ENCODE assay signal across 22 mouse cellular contexts in the genomic region with DNA sequence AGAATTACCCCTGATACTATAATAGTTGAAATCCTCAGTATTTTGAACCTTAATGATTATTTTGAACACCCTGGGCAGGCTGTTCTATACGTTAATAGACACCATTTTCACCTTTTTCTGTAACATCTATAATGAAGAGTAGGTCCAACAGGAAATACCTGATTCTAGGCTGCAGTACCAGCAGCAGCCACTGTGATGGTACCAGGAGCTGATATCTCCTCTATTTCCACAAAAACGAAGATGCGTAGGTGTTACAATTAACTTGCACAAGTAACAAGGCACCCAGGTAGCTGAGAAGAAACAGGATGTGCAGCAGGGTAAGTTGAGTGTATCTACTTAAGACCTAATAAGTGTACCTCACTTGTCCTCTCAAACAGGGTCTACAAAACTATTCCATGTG.
A peak's percentile ranks its signal among the peaks of the same experiment; 100 is the strongest.
DNase-seq lines count a peak whose midpoint lies in the region; TF ChIP-seq lines count a peak whose summit lies in the region.
"Had no signal": no experiment of that assay in that cellular context is flagged by ENCODE, and none has a peak within 500 bp of the region (broad histone marks: within the 10 kb centered on the region; RNA-seq: fewer than 3 reads in every experiment).

No protein-coding gene starts in this region.

- no peak for TF ChIP-seq RAD21 in CH12.LX (IDR thresholded peaks at IDR 0.05; ENCODE audit: low read depth, low read length)

- H3K4me2 ChIP-seq in CH12.LX (ENCODE audit: insufficient read depth, low read depth, poor library complexity, severe bottlenecking): no peak overlapping the region
- H3K4me2 ChIP-seq: limb, embryonic 13.5 days; neural tube, embryonic 15.5 days; stomach, embryonic 15.5 days had no signal

- H3K27me3 ChIP-seq in CH12.LX (replicated peaks): no peaks in the 10 kb centered on the region
- H3K27me3 ChIP-seq: limb, embryonic 13.5 days; neural tube, embryonic 15.5 days; Patski; stomach, embryonic 15.5 days had no signal

- peak; percentile 42 for TF ChIP-seq CTCF in gastrocnemius, adult 2 months (IDR thresholded peaks at IDR 0.05)
- peak; percentile 52 for TF ChIP-seq CTCF in left cerebral cortex, adult 2 months (IDR thresholded peaks at IDR 0.05)
- TF ChIP-seq CTCF in CH12.LX (conservative IDR thresholded peaks at IDR 0.05 in 1 of 2, IDR thresholded peaks at IDR 0.05 in 1 of 2; ENCODE audit: low read depth in 2 of 2, low read length in 2 of 2): peak; percentile 28 to 44; a peak in 2 of 4 replicates
- TF ChIP-seq CTCF in cortical plate, adult 2 months (IDR thresholded peaks at IDR 0.05; ENCODE audit: extremely low read depth, insufficient read depth, low read length): 0 out of 2 replicates have a peak, but pooled peaks have one; percentile 7

- H3K4me3 ChIP-seq in gastrocnemius, adult 2 months: no peak overlapping the region
- no peak overlapping the region for H3K4me3 ChIP-seq in left cerebral cortex, adult 2 months
- no peak overlapping the region for H3K4me3 ChIP-seq in CH12.LX (replicated peaks in 1 of 3; ENCODE audit: low read depth in 2 of 3, low read length in 2 of 3, poor library complexity in 1 of 3)
- H3K4me3 ChIP-seq in cortical plate, adult 2 months (ENCODE audit: insufficient read depth, low read length): no peak overlapping the region
- H3K4me3 ChIP-seq: forebrain, embryonic 10.5 days; limb, embryonic 13.5 days; myocyte; neural tube, embryonic 15.5 days; stomach, embryonic 15.5 days had no signal

- in situ Hi-C loops in CH12.LX (cut with MboI; ENCODE audit: low pct_ligation_motif_present, low pct_unique_long_range_greater_than_20kb, low sequenced_read_pairs): no loop called here

- TF ChIP-seq EP300 in CH12.LX (IDR thresholded peaks at IDR 0.05; ENCODE audit: low read length): no peak

- no peak overlapping the region for H3K9ac ChIP-seq in CH12.LX (ENCODE audit: insufficient read depth, low read depth)
- H3K9ac ChIP-seq: limb, embryonic 13.5 days; neural tube, embryonic 15.5 days; stomach, embryonic 15.5 days had no signal

- peaks cover 0 to 4% of the 10 kb centered on the region in 2 experiments; a peak in 2 of 4 replicates for H3K4me1 ChIP-seq in CH12.LX (ENCODE audit: control insufficient read depth in 1 of 2, insufficient read depth in 2 of 2)
- H3K4me1 ChIP-seq in cortical plate, adult 2 months (ENCODE audit: control insufficient read depth, insufficient read depth, low read length): peaks cover 28% of the 10 kb centered on the region

- no peak for DNase-seq in gastrocnemius, adult 2 months
- DNase-seq in gastrocnemius, postnatal 10 days: no peak
- DNase-seq in left cerebral cortex, adult 2 months (ENCODE audit: extremely low spot score in 1 of 2, low spot score in 2 of 2): no peak
- DNase-seq in left cerebral cortex, postnatal 10 days (ENCODE audit: extremely low spot score in 1 of 2, low spot score in 2 of 2): no peak
- no peak for DNase-seq in CH12.LX (ENCODE audit: extremely low read depth)
- no peak for DNase-seq in spleen, postnatal 10 days (ENCODE audit: low spot score in 2 of 2)
- DNase-seq: adrenal gland, postnatal 14 days; cerebellum, adult 11-12 months; cerebellum, postnatal 36 days; kidney, adult 9 months; kidney, postnatal 36 days; midbrain, embryonic 14.5 days; right cerebral cortex, postnatal 14 days; spleen, adult 18-20 months; thymus, adult 2 months had no signal

- H3K36me3 ChIP-seq in CH12.LX (replicated peaks in 1 of 2; ENCODE audit: control insufficient read depth in 1 of 2, insufficient read depth in 1 of 2, low read length in 1 of 2): no peaks in the 10 kb centered on the region
- H3K36me3 ChIP-seq: forebrain, embryonic 10.5 days; limb, embryonic 13.5 days; neural tube, embryonic 15.5 days; stomach, embryonic 15.5 days had no signal

- no peaks in the 10 kb centered on the region for H3K9me3 ChIP-seq in CH12.LX (replicated peaks; ENCODE audit: low read length)
- H3K9me3 ChIP-seq: forebrain, embryonic 10.5 days; limb, embryonic 13.5 days; neural tube, embryonic 15.5 days; stomach, embryonic 15.5 days had no signal

- no peaks in the 10 kb centered on the region for H3K79me2 ChIP-seq in CH12.LX (replicated peaks; ENCODE audit: control insufficient read depth, extremely low read depth, insufficient read depth, poor library complexity, severe bottlenecking)

- H3K27ac ChIP-seq in gastrocnemius, adult 2 months: no peak overlapping the region
- no peak overlapping the region for H3K27ac ChIP-seq in left cerebral cortex, adult 2 months
- H3K27ac ChIP-seq in CH12.LX (ENCODE audit: insufficient read depth, low read depth): no peak overlapping the region
- no peak overlapping the region for H3K27ac ChIP-seq in cortical plate, adult 2 months (ENCODE audit: insufficient read depth, low read length)
- H3K27ac ChIP-seq: forebrain, embryonic 10.5 days; limb, embryonic 13.5 days; neural tube, embryonic 15.5 days; stomach, embryonic 15.5 days had no signal

- intact Hi-C loops in gastrocnemius, adult 2 months (cut with DNase I): no loop called here
- intact Hi-C loops in left cerebral cortex, adult 2 months (cut with DNase I): no loop called here
- intact Hi-C loops in left cerebral cortex, postnatal 10 days (cut with DNase I): no loop called here

- dilution Hi-C loops in CH12.LX (cut with MboI; ENCODE audit: extremely low pct_ligation_motif_present, extremely low pct_unique_long_range_greater_than_20kb, low sequenced_read_pairs): no loop called here

- TF ChIP-seq POLR2A in CH12.LX (IDR thresholded peaks at IDR 0.05; ENCODE audit: low read depth, low read length): no peak
- TF ChIP-seq POLR2A in cortical plate, adult 2 months (IDR thresholded peaks at IDR 0.05; ENCODE audit: extremely low read depth, insufficient read depth, low read length): no peak

TF ChIP-seq in CH12.LX, 34 proteins besides CTCF, POLR2A, EP300 and RAD21:
- TF ChIP-seq MAZ (IDR thresholded peaks at IDR 0.05; ENCODE audit: low read depth, low read length) (no peak), MYC (IDR thresholded peaks at IDR 0.05; ENCODE audit: low read depth, low read length) (no peak), GABPA (IDR thresholded peaks at IDR 0.05; ENCODE audit: insufficient replicate concordance, low read depth, low read length) (no peak)
